Mouse (Mus musculus) neural tube, embryonic 11.5 days (tissue): ENCODE measurements at regions not wholly inside any gene's neighbourhood (a gene's known extent, or its start where the extent isn't known, plus 50 kb on each side); places are given as distances from the start of the nearest gene placed in this dataset.

Source experiments
- ATAC-seq: fragments of 200-750 bp; cut with Nextera tagmentation; 2 replicates; pipeline ENCODE4 v1.8.0; 2017; ENCODE audit warnings: moderate number of reproducible peaks, mild to moderate bottlenecking, moderate TSS enrichment, moderate library complexity; ENCODE audit not compliant: insufficient read depth, low FRiP score, low TSS enrichment
- DNase-seq: peaks from one replicate; pipeline ENCODE4 v3.0.0-alpha.2; 2015; ENCODE audit warnings: low spot score
- H3K27ac ChIP-seq: fragments of 300-500 bp; sonication (generic); 2 replicates; pipeline ENCODE4 v1.5.1; 2014; ENCODE audit warnings: low read depth, mild to moderate bottlenecking, low read length
- H3K27me3 ChIP-seq: fragments of 300-500 bp; sonication (generic); 2 replicates; pipeline ENCODE4 v1.6.1; 2014; ENCODE audit warnings: mild to moderate bottlenecking, low read length, mixed read lengths; ENCODE audit not compliant: control insufficient read depth, insufficient read depth
- H3K36me3 ChIP-seq: fragments of 300-500 bp; sonication (generic); 2 replicates; pipeline ENCODE4 v1.6.1; 2014; ENCODE audit warnings: mild to moderate bottlenecking, low read length, moderate library complexity, mixed read lengths; ENCODE audit not compliant: control insufficient read depth, insufficient read depth
- H3K4me1 ChIP-seq: fragments of 300-500 bp; sonication (generic); 2 replicates; pipeline ENCODE4 v1.6.1; 2014; ENCODE audit warnings: low read length, mixed read lengths; ENCODE audit not compliant: control insufficient read depth, insufficient read depth
- H3K4me2 ChIP-seq: fragments of 300-500 bp; sonication (generic); 2 replicates; pipeline ENCODE4 v1.6.1; 2014; ENCODE audit warnings: low read depth, mild to moderate bottlenecking, moderate library complexity
- H3K4me3 ChIP-seq: fragments of 300-500 bp; sonication (generic); 2 replicates; pipeline ENCODE4 v1.5.1; 2014; ENCODE audit warnings: low read depth, low read length
- H3K9ac ChIP-seq: fragments of 300-500 bp; sonication (generic); 2 replicates; pipeline ENCODE4 v1.6.1; 2014; ENCODE audit warnings: mild to moderate bottlenecking, low read length
- H3K9me3 ChIP-seq: fragments of 300-500 bp; sonication (generic); 2 replicates; pipeline ENCODE4 v1.6.1; 2016; ENCODE audit warnings: low read length; ENCODE audit not compliant: control insufficient read depth
- WGBS: fragments of 180-500 bp; shearing (Covaris S2); extraction: QIAGEN DNeasy Blood & Tissue Kit; methylation state at CpG from one replicate; pipeline ENCODE4 v1.1.7; 2014; 5-methylcytosine and 5-hydroxymethylcytosine counted together

GRCm38 (mm10) chr11:112412434-112412833 lies 369.6 kb upstream of the Sox9 start:
- Histone ChIP-seq H3K36me3 (no peaks in the 10 kb centered on the region), H3K9ac (no peak overlapping the region), H3K27ac (no peak overlapping the region), H3K4me2 (no peak overlapping the region), H3K27me3 (no peaks in the 10 kb centered on the region), H3K4me3 (no peak overlapping the region), H3K9me3 (no peaks in the 10 kb centered on the region), H3K4me1 (no peaks in the 10 kb centered on the region)
- ATAC-seq (no peak), DNase-seq (no peak)
- 14% methylated on average over 4 of the region's 4 CpGs for WGBS

- 88% methylated on average over 1 of the region's 1 CpGs for WGBS
- H3K9ac ChIP-seq: no peak overlapping the region
- H3K4me1 ChIP-seq: no peaks in the 10 kb centered on the region
- DNase-seq (no peak), ATAC-seq (no peak)
- no peak overlapping the region for H3K27ac ChIP-seq
- no peak overlapping the region for H3K4me2 ChIP-seq
- H3K27me3 ChIP-seq: no peaks in the 10 kb centered on the region
- H3K36me3 ChIP-seq: no peaks in the 10 kb centered on the region
- H3K9me3 ChIP-seq: no peaks in the 10 kb centered on the region
- no peak overlapping the region for H3K4me3 ChIP-seq
Observed at GRCm38 (mm10) chr11:112442639-112443038, 339.4 kb upstream of the Sox9 start.

- DNase-seq (no peak), ATAC-seq (no peak)
- Histone ChIP-seq H3K4me2 (no peak overlapping the region), H3K36me3 (no peaks in the 10 kb centered on the region), H3K9ac (no peak overlapping the region), H3K27ac (no peak overlapping the region), H3K27me3 (no peaks in the 10 kb centered on the region), H3K9me3 (no peaks in the 10 kb centered on the region), H3K4me1 (no peaks in the 10 kb centered on the region), H3K4me3 (no peak overlapping the region)
- WGBS: 90% methylated on average over 4 of the region's 4 CpGs
Observed at GRCm38 (mm10) chr11:112443890-112444289, 338.1 kb upstream of the Sox9 start.

- no peak overlapping the region for H3K27ac ChIP-seq
- H3K27me3 ChIP-seq: no peaks in the 10 kb centered on the region
- no peaks in the 10 kb centered on the region for H3K9me3 ChIP-seq
- H3K36me3 ChIP-seq: no peaks in the 10 kb centered on the region
- H3K9ac ChIP-seq: no peak overlapping the region
- no peak overlapping the region for H3K4me2 ChIP-seq
- DNase-seq (peak; percentile 42), ATAC-seq (peak; percentile 60; the same call in 1 of the 2 replicates)
- H3K4me3 ChIP-seq: no peak overlapping the region
- H3K4me1 ChIP-seq: peaks cover 5% of the 10 kb centered on the region
- 29% methylated on average over 5 of the region's 5 CpGs for WGBS
Observed at GRCm38 (mm10) chr11:112449632-112450031, 332.4 kb upstream of the Sox9 start.

- Histone ChIP-seq H3K4me3 (no peak overlapping the region), H3K27me3 (no peaks in the 10 kb centered on the region), H3K4me2 (no peak overlapping the region), H3K9me3 (no peaks in the 10 kb centered on the region), H3K4me1 (peaks cover 5% of the 10 kb centered on the region), H3K9ac (no peak overlapping the region; the same call in 1 of the 2 replicates), H3K27ac (no peak overlapping the region), H3K36me3 (no peaks in the 10 kb centered on the region)
- 48% methylated on average over 6 of the region's 6 CpGs for WGBS
- ATAC-seq (no peak), DNase-seq (peak; percentile 31)
Observed at GRCm38 (mm10) chr11:112450227-112450626, 331.8 kb upstream of the Sox9 start.

GRCm38 (mm10) chr11:112458075-112458474 lies 323.9 kb upstream of the Sox9 start:
- no peaks in the 10 kb centered on the region for H3K36me3 ChIP-seq
- no peaks in the 10 kb centered on the region for H3K27me3 ChIP-seq
- H3K4me1 ChIP-seq: no peaks in the 10 kb centered on the region
- no peak for DNase-seq
- no peak overlapping the region for H3K27ac ChIP-seq
- H3K4me3 ChIP-seq: no peak overlapping the region
- 91% methylated on average over 2 of the region's 2 CpGs for WGBS
- no peak overlapping the region for H3K9ac ChIP-seq
- no peak overlapping the region for H3K4me2 ChIP-seq
- no peaks in the 10 kb centered on the region for H3K9me3 ChIP-seq
- ATAC-seq: no peak

GRCm38 (mm10) chr11:112463121-112463520 lies 318.9 kb upstream of the Sox9 start:
- no peak for DNase-seq
- H3K27me3 ChIP-seq: no peaks in the 10 kb centered on the region
- no peak overlapping the region for H3K4me3 ChIP-seq
- H3K9me3 ChIP-seq: no peaks in the 10 kb centered on the region
- no peak for ATAC-seq
- H3K4me1 ChIP-seq: no peaks in the 10 kb centered on the region
- no peak overlapping the region for H3K27ac ChIP-seq
- H3K9ac ChIP-seq: no peak overlapping the region
- H3K36me3 ChIP-seq: no peaks in the 10 kb centered on the region
- WGBS: 69% methylated on average over 1 of the region's 1 CpGs
- no peak overlapping the region for H3K4me2 ChIP-seq

- no peaks in the 10 kb centered on the region for H3K4me1 ChIP-seq
- WGBS: 85% methylated on average over 4 of the region's 4 CpGs
Observed at GRCm38 (mm10) chr11:112464386-112464785, 317.6 kb upstream of the Sox9 start.

GRCm38 (mm10) chr11:112470336-112470735 lies 311.7 kb upstream of the Sox9 start:
- no peak overlapping the region for H3K9ac ChIP-seq
- WGBS: 68% methylated on average over 3 of the region's 3 CpGs
- DNase-seq: no peak

More at GRCm38 (mm10) chr11:112464386-112464785, 317.6 kb upstream of the Sox9 start:
- Histone ChIP-seq H3K36me3 (no peaks in the 10 kb centered on the region), H3K27ac (no peak overlapping the region), H3K4me2 (no peak overlapping the region), H3K9ac (no peak overlapping the region), H3K9me3 (no peaks in the 10 kb centered on the region), H3K27me3 (no peaks in the 10 kb centered on the region), H3K4me3 (no peak overlapping the region)
- DNase-seq (no peak), ATAC-seq (no peak)

More at GRCm38 (mm10) chr11:112470336-112470735, 311.7 kb upstream of the Sox9 start:
- Histone ChIP-seq H3K27ac (no peak overlapping the region), H3K36me3 (no peaks in the 10 kb centered on the region), H3K9me3 (no peaks in the 10 kb centered on the region), H3K4me3 (no peak overlapping the region), H3K4me2 (no peak overlapping the region), H3K4me1 (no peaks in the 10 kb centered on the region), H3K27me3 (no peaks in the 10 kb centered on the region)
- no peak for ATAC-seq
